Mouse (Mus musculus) C2C12 (cell line): ENCODE data around the gene Ing3.

Experiments used
- CTCF ChIP-seq: IDR thresholded peaks from one replicate; pipeline ENCODE4 v1.5.1; 2011; ENCODE audit not compliant: control insufficient read depth, insufficient read depth, insufficient read length
- FOSL1 ChIP-seq: IDR thresholded peaks from one replicate; pipeline ENCODE4 v1.8.0; 2011; ENCODE audit warnings: mild to moderate bottlenecking, low read length; ENCODE audit not compliant: poor library complexity, insufficient read depth, severe bottlenecking
- MAX ChIP-seq: IDR thresholded peaks from one replicate; pipeline ENCODE4 v1.6.1; 2011; ENCODE audit warnings: mild to moderate bottlenecking, control low read depth
- MYOD1 ChIP-seq: IDR thresholded peaks from one replicate; pipeline ENCODE4 v1.6.1; 2011; ENCODE audit warnings: low read depth; ENCODE audit not compliant: control insufficient read depth, insufficient read length
- MYOG ChIP-seq: IDR thresholded peaks from one replicate; pipeline ENCODE4 v1.6.1; 2011; ENCODE audit not compliant: control insufficient read depth, insufficient read length; ENCODE audit errors: extremely low read depth
- USF1 ChIP-seq: IDR thresholded peaks from one replicate; pipeline ENCODE4 v1.6.1; 2011; ENCODE audit warnings: low read depth, mild to moderate bottlenecking, control low read depth, moderate library complexity

DNA sequence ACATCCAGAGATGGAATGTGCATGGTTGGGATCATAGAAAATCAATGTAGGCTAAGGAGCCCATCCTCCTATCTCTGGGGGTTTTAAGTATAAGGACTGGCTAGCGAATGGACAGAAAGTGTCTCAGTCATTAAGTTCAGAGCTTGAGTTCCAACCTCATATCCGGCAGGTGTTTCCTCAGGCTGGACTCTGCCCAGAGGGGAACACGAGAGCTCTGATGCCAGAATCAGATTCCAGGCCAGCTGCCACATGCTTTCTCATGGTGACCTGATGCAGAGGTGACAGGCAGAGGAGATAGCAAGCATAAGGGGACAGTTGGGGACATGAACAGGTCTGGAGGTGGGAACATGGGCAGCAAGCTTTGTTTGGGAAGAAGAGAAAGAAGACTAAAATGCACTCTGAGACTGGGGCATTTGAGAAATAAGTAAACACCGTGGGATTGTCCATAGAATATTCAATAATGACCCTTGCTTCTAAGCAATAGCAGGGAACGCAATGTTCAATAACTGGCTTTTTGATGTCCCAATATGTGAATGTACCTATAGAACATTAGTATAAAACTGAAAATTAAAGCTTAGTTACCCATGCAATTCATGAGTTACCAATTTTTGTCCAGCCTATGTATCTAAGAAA lies 52.0 kb downstream of the Ing3 start:
- TF ChIP-seq CTCF (no peak), MAX (no peak), MYOG (no peak), USF1 (no peak), MYOD1 (no peak), FOSL1 (no peak)
